Mouse (Mus musculus) 416B (cell line): ENCODE data around the gene Gpsm3.

Experiments
- DNase-seq: peaks from one replicate; pipeline ENCODE4 v3.0.0; 2011; ENCODE audit warnings: low read depth

Gpsm3 gene

DNA sequence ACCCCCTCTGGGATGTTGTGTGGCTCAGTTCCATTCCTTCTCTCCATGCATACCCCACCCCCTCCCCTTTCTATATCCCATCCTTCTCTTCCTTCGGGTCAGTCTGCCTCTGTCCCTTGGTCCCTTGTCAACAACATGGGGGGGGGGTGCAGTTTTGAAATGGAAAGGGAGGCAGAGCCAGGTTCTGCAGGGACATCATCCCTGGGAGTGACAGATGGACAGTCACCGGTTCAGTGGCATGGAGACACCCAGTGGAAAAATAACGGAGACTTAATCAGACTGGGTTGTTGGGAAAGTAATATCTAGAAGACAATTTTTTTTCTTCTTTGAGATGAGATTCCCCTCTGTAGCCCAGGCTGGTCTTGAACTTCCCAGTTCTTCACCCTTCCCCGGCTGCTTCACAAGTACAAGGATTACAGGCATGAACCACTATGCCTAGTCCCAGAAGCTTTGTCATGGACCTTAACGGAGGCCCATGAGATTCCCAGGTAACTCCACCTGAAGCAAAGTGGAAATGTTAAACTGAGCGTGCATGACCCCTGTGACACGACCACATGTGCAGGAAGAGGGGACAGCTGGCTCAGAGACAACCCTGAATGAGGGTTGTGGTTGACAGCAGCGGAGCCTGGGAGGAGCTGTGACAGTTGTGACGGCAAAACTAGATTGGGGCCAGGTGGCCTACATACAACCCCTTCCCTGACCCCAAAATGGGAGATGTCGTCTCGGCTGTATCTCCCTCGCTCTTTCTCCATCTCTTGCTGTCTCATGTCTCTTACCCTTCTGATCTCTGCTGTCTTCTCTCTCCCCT is 40.4 kb downstream of the Gpsm3 start:
- DNase-seq: peak; percentile 21

- DNase-seq: no peak
These were observed 41.2 kb downstream of the Gpsm3 start for GRCm38 (mm10) chr17:34630761-34631301.

- DNase-seq: no peak
These were observed 42.0 kb downstream of the Gpsm3 start for GRCm38 (mm10) chr17:34631647-34632046.

DNA sequence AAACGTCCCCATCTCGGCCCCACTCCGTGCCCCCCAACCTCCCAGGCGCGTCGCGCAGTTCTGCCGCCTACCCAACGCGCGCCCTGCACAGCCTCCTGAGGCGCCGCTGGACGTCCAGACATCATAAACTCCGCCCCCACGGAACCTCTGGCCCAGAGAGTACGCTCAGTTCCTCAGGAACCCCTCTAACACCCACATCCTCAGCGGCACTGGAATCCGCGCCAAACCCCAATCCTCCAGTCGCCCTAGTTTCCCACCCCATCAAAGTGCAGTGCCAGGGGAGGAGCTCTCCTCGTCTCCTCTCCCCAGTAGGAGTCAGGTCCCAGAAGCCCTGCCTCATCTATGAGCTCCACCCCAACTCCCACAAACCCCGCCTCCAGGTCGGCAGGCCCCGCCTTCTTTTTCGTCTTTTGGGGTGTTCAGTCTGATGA is 42.7 kb downstream of the Gpsm3 start:
- DNase-seq: peak; percentile 30

DNA sequence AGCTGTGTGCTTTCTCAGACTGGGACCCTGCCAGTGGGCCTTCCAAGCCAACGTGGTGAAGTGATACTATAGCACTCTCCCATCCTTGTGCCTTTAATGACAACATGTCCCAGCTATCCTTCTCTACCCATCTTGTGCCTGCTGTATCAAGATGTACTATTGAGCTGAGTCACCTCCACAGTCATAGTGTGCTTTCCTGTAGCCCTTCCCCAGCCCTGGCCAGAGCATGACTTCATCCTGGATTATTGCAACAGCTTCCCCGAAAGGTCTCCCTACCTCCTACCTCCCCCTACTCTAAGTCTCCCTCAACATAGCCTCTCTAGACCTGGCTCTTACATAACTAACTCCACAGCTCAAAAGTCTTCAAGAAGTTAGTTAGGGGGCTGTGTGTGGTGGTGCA is 46.1 kb downstream of the Gpsm3 start:
- DNase-seq: peak; percentile 84

DNA sequence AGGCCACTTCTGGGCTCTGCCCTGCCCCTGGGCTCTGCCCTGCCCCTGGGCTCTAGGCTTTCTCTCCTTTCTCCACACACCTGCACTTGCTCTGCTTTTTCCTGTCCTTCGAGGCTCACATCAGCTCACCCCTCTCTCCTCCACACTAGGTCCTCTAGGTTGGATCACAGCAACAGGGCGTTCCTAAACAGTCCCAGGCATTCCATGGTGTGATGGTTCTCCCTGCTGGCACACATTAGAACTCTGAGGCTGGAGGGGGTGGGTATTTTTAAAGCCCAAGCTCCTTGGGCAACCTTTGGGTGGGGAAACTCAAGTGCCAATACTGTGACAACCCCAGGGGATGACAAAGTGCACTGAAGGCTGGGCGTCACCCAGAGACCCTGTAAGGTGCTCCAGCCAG is 47.9 kb downstream of the Gpsm3 start:
- no peak for DNase-seq

- peak; percentile 90 for DNase-seq
These were observed 50.1 kb downstream of the Gpsm3 start for GRCm38 (mm10) chr17:34639461-34640255.

GRCm38 (mm10) chr17:34640778-34641601 is 51.4 kb downstream of the Gpsm3 start:
- peak; percentile 79 for DNase-seq
